Mouse (Mus musculus): ENCODE measurements around the gene Plod3. TPM values are rescaled to one million over a fixed set of nuclear protein-coding genes. Genes with fewer than 3 reads are reported as not detected.

Plod3 gene
- polyA plus RNA-seq, 1 experiment from 2014 or later, result 8.8 TPM

DNA sequence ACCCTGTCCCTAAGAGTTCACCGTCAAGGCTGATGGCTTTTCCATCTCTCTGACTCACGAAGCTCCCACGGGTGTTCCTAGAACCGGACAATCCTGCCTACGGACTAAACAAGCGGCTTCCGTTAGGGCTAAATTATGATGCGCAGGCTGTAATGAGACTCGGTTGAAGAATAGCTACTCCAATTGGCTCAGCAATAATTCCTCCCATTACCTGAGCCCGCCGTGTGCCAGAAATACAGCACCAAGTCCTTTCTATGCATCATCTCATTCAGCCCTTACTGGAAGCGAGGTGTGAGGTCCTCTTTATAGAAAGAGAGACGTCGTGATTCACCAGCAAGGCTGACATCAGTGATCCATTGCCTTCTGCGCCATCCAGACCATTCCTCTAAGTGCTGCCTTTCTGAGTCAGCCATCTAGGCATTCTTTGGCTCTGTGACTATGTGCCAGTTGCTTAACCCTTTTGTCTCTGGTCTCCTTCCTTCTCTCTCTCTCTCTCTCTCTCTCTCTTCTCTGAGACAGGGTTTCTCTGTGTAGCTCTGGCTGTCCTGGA is 25.7 kb downstream of the Plod3 start:
- Histone ChIP-seq H3K4me1 (ENCODE audit: insufficient read depth) (no peaks in the 10 kb centered on the region), H3K27me3 (ENCODE audit: insufficient read depth, low read length) (no peaks in the 10 kb centered on the region), H3K9ac (replicated peaks) (no peak overlapping the region), H3K9me3 (ENCODE audit: low read length) (no peaks in the 10 kb centered on the region), H3K36me3 (replicated peaks; ENCODE audit: insufficient read depth, low read length) (no peaks in the 10 kb centered on the region), H3K27ac (ENCODE audit: low read depth) (no peak overlapping the region), H3K4me2 (ENCODE audit: low read depth, low read length) (no peak overlapping the region), H3K4me3 (ENCODE audit: low read depth, low read length) (no peak overlapping the region)
- TF ChIP-seq CTCF (IDR thresholded peaks at IDR 0.05; ENCODE audit: low read depth), result no peak
- ATAC-seq, result no peak
- no peak for DNase-seq
- 74% methylated on average over 15 of the region's 15 CpGs for WGBS (ENCODE audit: insufficient replicate concordance)

GRCm38 (mm10) chr5:137015913-137016312 is 29.1 kb downstream of the Plod3 start:
- H3K27ac ChIP-seq (ENCODE audit: low read depth), result no peak overlapping the region
- DNase-seq, result no peak
- TF ChIP-seq EP300 (IDR thresholded peaks at IDR 0.05; ENCODE audit: low read depth) (no peak), CTCF (IDR thresholded peaks at IDR 0.05; ENCODE audit: low read depth) (no peak)
- no peaks in the 10 kb centered on the region for H3K27me3 ChIP-seq (ENCODE audit: insufficient read depth, low read length)
- 90% methylated on average over 3 of the region's 3 CpGs for WGBS (ENCODE audit: insufficient replicate concordance)
- H3K36me3 ChIP-seq (replicated peaks; ENCODE audit: insufficient read depth, low read length), result no peaks in the 10 kb centered on the region
- no peak overlapping the region for H3K4me3 ChIP-seq (ENCODE audit: low read depth, low read length)
- ATAC-seq, result no peak
- no peaks in the 10 kb centered on the region for H3K4me1 ChIP-seq (ENCODE audit: insufficient read depth)
- H3K9ac ChIP-seq (replicated peaks), result no peak overlapping the region
- H3K4me2 ChIP-seq (ENCODE audit: low read depth, low read length), result no peak overlapping the region
- no peaks in the 10 kb centered on the region for H3K9me3 ChIP-seq (ENCODE audit: low read length)

DNA sequence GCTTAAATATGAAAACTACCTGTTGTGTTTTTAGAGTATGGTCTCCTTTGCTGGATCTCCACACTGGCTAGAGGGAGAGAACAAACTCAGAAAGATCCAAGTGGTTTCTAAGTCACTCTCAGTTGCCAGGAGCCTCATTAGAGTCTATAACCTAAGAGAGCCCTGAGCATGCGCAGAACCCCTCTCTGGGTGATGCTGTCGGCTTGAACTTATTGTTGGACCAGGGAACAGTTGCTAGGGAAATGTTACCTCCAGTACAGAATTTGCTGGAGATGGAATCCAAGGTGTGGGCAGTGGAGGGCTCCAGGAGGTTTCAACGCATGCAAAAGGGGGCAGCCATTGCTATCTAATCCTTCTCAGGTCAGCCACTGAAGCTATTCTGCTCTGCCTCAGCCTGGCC is 37.5 kb downstream of the Plod3 start:
- Histone ChIP-seq H3K4me1 (ENCODE audit: insufficient read depth) (no peaks in the 10 kb centered on the region), H3K9ac (replicated peaks) (no peak overlapping the region), H3K4me3 (ENCODE audit: low read depth, low read length) (no peak overlapping the region), H3K4me2 (ENCODE audit: low read depth, low read length) (no peak overlapping the region), H3K36me3 (replicated peaks; ENCODE audit: insufficient read depth, low read length) (no peaks in the 10 kb centered on the region), H3K9me3 (ENCODE audit: low read length) (no peaks in the 10 kb centered on the region), H3K27me3 (ENCODE audit: insufficient read depth, low read length) (peaks cover 52% of the 10 kb centered on the region), H3K27ac (ENCODE audit: low read depth) (no peak overlapping the region)
- no peak for ATAC-seq
- 45% methylated on average over 3 of the region's 3 CpGs for WGBS (ENCODE audit: insufficient replicate concordance)
- TF ChIP-seq EP300 (IDR thresholded peaks at IDR 0.05; ENCODE audit: low read depth), result no peak
- TF ChIP-seq CTCF (IDR thresholded peaks at IDR 0.05; ENCODE audit: low read depth), result no peak
- DNase-seq, result no peak

GRCm38 (mm10) chr5:137025132-137025531 is 38.3 kb downstream of the Plod3 start:
- DNase-seq (peak; percentile 86), ATAC-seq (0 out of 2 replicates have a peak, but pooled peaks have one; percentile 16)
- Histone ChIP-seq H3K4me1 (ENCODE audit: insufficient read depth) (peaks cover 7% of the 10 kb centered on the region), H3K27me3 (ENCODE audit: insufficient read depth, low read length) (peaks cover 60% of the 10 kb centered on the region), H3K27ac (ENCODE audit: low read depth) (no peak overlapping the region), H3K4me3 (ENCODE audit: low read depth, low read length) (no peak overlapping the region), H3K9ac (replicated peaks) (no peak overlapping the region), H3K4me2 (ENCODE audit: low read depth, low read length) (no peak overlapping the region), H3K36me3 (replicated peaks; ENCODE audit: insufficient read depth, low read length) (no peaks in the 10 kb centered on the region), H3K9me3 (ENCODE audit: low read length) (no peaks in the 10 kb centered on the region)
- WGBS (ENCODE audit: insufficient replicate concordance), result under 1% methylated on average over 23 of the region's 23 CpGs
- TF ChIP-seq EP300 (IDR thresholded peaks at IDR 0.05; ENCODE audit: low read depth), result no peak
- peak; percentile 99 for TF ChIP-seq CTCF (IDR thresholded peaks at IDR 0.05; ENCODE audit: low read depth)

DNA sequence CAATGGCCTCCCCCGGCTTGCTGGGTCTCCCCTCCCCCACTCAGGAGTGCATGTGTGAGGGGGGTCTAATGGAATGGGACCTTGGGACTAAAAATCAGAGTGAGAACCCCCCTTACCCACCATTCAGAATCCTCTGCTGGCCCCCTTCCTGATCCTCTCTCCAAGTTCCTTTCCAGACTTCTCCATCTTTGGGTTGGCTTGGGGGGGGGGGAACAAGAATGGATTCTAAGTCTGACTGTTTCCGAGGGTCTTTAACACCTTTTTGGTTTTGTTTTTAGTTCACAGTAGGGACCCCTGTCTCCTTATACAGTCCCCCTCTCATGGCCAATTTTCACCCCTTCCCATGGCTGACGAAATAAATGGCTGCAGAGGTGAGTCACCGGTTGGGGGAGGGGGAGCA is 39.3 kb downstream of the Plod3 start, which contains the start of gene Vgf:
Vgf (plus strand) TSS at position 301 of the 400 bp plus-strand sequence.
- Histone ChIP-seq H3K4me1 (ENCODE audit: insufficient read depth) (peaks cover 11% of the 10 kb centered on the region), H3K9ac (replicated peaks) (no peak within 1 kb of the TSS), H3K27me3 (ENCODE audit: insufficient read depth, low read length) (peaks cover 69% of the 10 kb centered on the region), H3K36me3 (replicated peaks; ENCODE audit: insufficient read depth, low read length) (no peaks in the 10 kb centered on the region), H3K9me3 (ENCODE audit: low read length) (no peaks in the 10 kb centered on the region), H3K27ac (ENCODE audit: low read depth) (no peak within 1 kb of the TSS), H3K4me3 (ENCODE audit: low read depth, low read length) (no peak within 1 kb of the TSS), H3K4me2 (ENCODE audit: low read depth, low read length) (no peak within 1 kb of the TSS)
- WGBS (ENCODE audit: insufficient replicate concordance), result 21% methylated on average over 4 of the region's 4 CpGs
- no peak for ATAC-seq
- TF ChIP-seq CTCF (IDR thresholded peaks at IDR 0.05; ENCODE audit: low read depth) (no peak), EP300 (IDR thresholded peaks at IDR 0.05; ENCODE audit: low read depth) (no peak)
- no peak for DNase-seq

- no peak overlapping the region for H3K4me2 ChIP-seq (ENCODE audit: low read depth, low read length)
- peaks cover 28% of the 10 kb centered on the region for H3K4me1 ChIP-seq (ENCODE audit: insufficient read depth)
- no peak overlapping the region for H3K27ac ChIP-seq (ENCODE audit: low read depth)
- no peaks in the 10 kb centered on the region for H3K9me3 ChIP-seq (ENCODE audit: low read length)
- no peak overlapping the region for H3K4me3 ChIP-seq (ENCODE audit: low read depth, low read length)
- no peak for TF ChIP-seq CTCF (IDR thresholded peaks at IDR 0.05; ENCODE audit: low read depth)
- TF ChIP-seq EP300 (IDR thresholded peaks at IDR 0.05; ENCODE audit: low read depth), result no peak
- no peaks in the 10 kb centered on the region for H3K36me3 ChIP-seq (replicated peaks; ENCODE audit: insufficient read depth, low read length)
- no peak for DNase-seq
- ATAC-seq, result no peak
- peaks cover 85% of the 10 kb centered on the region for H3K27me3 ChIP-seq (ENCODE audit: insufficient read depth, low read length)
- 5% methylated on average over 27 of the region's 29 CpGs for WGBS (ENCODE audit: insufficient replicate concordance)
- H3K9ac ChIP-seq (replicated peaks), result no peak overlapping the region
These were observed 41.9 kb downstream of the Plod3 start for GRCm38 (mm10) chr5:137028561-137029272.
